Mouse (Mus musculus): ENCODE results near the gene Anapc5. TPM values are rescaled to one million over a fixed set of nuclear protein-coding genes. Genes with fewer than 3 reads are reported as not detected.

Anapc5 gene
- total RNA-seq, 2 experiments from 2014 or later: 222 to 229 TPM

DNA sequence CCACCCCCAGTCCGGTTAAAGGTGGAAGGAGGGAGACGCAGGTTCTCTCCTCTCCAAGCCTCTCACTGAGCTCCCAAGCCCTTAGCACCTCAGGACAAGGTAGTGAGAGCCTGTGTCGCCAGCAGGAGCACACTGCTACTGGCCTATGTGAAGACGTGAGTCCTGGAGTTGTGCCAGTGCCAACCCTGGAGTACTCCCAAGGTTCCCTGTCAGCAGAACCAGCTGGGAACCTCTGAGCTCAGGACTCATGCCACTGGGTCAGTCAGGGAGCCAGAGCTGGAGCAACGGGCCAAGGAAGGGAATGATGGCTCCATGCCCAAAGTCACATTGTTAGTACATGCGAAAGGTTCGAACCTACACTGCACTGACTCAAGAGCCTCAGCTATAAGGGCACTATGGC, 64.5 kb downstream of the Anapc5 start:
- TF ChIP-seq CTCF (IDR thresholded peaks at IDR 0.05): no peak
- Histone ChIP-seq H3K4me3 (no peak overlapping the region), H3K27ac (no peak overlapping the region)
- intact Hi-C loops (cut with DNase I): no loop called here
- DNase-seq (ENCODE audit: extremely low spot score in 1 of 2, low spot score in 2 of 2): no peak

- intact Hi-C loops (cut with DNase I): no loop called here
- no peak for DNase-seq (ENCODE audit: extremely low spot score in 1 of 2, low spot score in 2 of 2)
- H3K27ac ChIP-seq: no peak overlapping the region
- no peak for TF ChIP-seq CTCF (IDR thresholded peaks at IDR 0.05)
- H3K4me3 ChIP-seq: no peak overlapping the region
Observed at GRCm38 (mm10) chr5:122756144-122756543, 65.0 kb downstream of the Anapc5 start.

DNA sequence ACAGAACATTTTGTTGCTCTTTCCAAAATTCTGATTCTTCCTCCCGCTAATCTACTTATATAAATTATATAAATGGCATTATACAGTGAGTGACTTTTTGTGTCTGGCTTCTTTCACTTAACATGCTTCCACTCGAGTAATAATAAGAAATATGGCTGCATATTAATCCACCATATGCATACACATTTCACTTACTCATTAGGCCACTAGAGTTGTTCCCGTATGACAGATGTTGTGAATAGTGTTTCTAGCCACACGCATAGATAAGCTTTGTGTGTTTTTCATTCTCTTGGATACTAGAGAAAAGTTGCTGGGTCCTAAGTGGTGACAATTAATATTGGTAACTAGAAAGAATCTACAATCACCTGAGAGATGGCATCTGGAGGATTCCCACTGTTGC, 65.5 kb downstream of the Anapc5 start:
- DNase-seq (ENCODE audit: extremely low spot score in 1 of 2, low spot score in 2 of 2): no peak
- TF ChIP-seq CTCF (IDR thresholded peaks at IDR 0.05): no peak
- no peak overlapping the region for H3K27ac ChIP-seq
- intact Hi-C loops (cut with DNase I): no loop called here
- H3K4me3 ChIP-seq: no peak overlapping the region

DNA sequence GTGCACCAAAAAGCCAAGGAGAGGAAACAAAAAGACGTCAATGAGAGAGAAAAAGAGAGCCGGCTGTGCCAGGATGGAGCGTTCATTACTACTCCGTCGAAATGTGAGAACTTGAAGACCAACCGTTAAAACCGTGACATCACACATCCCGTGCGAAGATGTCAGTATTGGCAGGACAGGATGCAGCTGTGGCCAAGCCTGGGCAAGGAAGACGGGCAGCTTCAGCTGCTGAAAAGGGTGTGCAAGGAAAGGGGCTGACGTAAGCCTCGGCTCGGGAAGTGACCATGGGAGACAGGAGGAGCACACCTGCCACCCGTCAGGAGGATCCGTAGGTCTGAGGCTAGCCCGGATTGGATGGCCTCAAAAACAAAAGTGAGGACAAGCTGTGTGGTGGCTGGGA, 66.7 kb downstream of the Anapc5 start:
- H3K27ac ChIP-seq: no peak overlapping the region
- TF ChIP-seq CTCF (IDR thresholded peaks at IDR 0.05): no peak
- DNase-seq (ENCODE audit: extremely low spot score in 1 of 2, low spot score in 2 of 2): no peak
- no peak overlapping the region for H3K4me3 ChIP-seq
- intact Hi-C loops (cut with DNase I): no loop called here

DNA sequence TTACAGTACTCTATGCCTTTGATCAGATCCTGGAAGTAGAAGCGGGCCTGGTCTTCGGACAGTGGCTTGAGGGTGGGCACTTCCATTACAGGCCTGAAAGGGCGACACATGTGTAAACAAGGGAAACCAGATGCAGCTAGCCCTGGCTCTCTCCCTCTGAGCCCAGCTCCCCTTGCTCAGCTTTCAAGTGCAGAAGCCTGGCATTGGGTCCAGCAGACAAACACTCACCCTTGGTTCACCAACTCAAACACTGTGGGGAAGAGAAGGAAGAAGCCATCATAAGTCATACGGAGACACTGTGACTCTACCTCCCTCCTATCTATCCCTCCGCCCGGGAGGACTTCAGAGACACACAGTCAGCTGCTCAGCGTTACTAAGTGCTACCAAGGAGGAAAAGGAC, 73.2 kb downstream of the Anapc5 start:
- TF ChIP-seq CTCF (IDR thresholded peaks at IDR 0.05): no peak
- no peak overlapping the region for H3K27ac ChIP-seq
- intact Hi-C loops (cut with DNase I): no loop called here
- no peak overlapping the region for H3K4me3 ChIP-seq
- DNase-seq (ENCODE audit: extremely low spot score in 1 of 2, low spot score in 2 of 2): no peak

DNA sequence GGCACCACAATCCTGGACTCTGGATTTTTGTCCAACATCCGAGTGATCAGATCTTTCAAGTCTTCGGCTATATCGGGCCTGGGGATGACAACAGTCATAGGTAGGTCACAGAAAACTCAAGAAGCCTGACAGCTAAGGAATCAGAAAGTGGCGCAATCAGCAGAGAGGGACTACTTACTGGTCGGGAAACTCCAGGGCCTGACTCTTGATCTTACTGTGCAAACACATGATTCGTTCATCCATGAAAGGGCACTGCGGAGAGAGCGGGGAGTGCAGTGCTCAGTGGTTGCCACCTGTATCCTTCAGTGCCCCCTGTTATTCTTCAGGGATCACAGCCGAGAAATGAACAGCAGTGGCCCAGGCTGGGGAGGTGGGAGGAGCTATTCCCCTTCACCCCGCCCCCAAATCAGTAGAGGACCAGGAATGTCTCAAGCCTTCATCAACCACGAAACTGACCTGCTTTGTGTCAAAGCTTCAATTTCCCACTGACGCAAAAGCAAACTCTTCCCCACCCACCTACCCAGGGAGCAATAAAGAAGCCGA, 77.2 kb downstream of the Anapc5 start:
- intact Hi-C loops (cut with DNase I): no loop called here
- TF ChIP-seq CTCF (IDR thresholded peaks at IDR 0.05): no peak
- no peak for DNase-seq (ENCODE audit: extremely low spot score in 1 of 2, low spot score in 2 of 2)
- H3K4me3 ChIP-seq: no peak overlapping the region
- no peak overlapping the region for H3K27ac ChIP-seq

Other genes with a start within 250 kb of the Anapc5 start
- gene Ift81, start 206.8 kb downstream of the Anapc5 start, total RNA-seq (2021): 10 to 100 TPM; 46.4 to 49.2 TPM
- 1 to 10 TPM; 6.2 to 7.7 TPM for gene P2rx7, start 177.4 kb downstream of the Anapc5 start, total RNA-seq (2021)
- gene P2rx4, start 113.8 kb downstream of the Anapc5 start, total RNA-seq (2021): 10 to 100 TPM; 19.3 to 20.1 TPM
- gene Camkk2, start 41.9 kb downstream of the Anapc5 start, total RNA-seq (2021): 100 to 1,000 TPM; 238 to 248 TPM
- gene Rnf34, start 28.7 kb upstream of the Anapc5 start, total RNA-seq (2021): 10 to 100 TPM; 51.5 to 56.3 TPM
- gene Kdm2b, start 168.5 kb upstream of the Anapc5 start, total RNA-seq (2021): 10 to 100 TPM; 25.4 to 27.4 TPM
- 1 to 10 TPM; 6.9 to 9.5 TPM for gene Orai1, start 193.7 kb upstream of the Anapc5 start, total RNA-seq (2021)
- not detected for gene Morn3, start 225.7 kb upstream of the Anapc5 start, total RNA-seq (2021)
- gene Tmem120b, start 247.1 kb upstream of the Anapc5 start, total RNA-seq (2021): 10 to 100 TPM; 16.0 to 16.2 TPM